8 mouse cellular contexts compared by ENCODE assay signal in the genomic region with DNA sequence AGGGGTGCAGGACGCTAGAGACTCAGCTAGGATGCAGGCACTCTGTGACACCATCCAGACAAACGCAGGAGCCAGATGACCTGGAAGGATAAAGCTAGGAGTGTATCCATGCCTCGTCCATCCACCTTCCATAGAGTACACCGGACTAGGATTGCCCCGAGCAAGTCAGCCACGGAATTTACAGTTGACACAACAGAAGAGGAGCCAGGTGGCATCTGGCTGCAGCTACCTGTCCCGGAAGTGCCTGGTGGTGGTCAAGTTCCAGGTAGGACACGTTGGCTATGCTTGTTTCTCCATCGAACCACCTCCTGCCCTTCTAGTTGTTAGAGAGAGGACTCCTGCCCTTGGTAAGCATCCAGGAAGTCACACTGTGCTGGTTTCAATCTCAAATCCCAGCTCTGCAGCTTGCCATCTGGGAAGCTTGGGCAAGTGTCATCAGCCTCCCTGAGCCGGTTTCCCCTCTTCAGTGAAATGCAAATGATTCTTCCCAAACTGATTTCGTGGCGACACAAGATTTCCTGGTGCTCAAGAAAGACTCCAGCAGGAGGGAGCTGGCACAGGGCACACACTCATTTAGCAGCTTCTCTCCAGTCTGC. TPM values are rescaled to one million over a fixed set of nuclear protein-coding genes. Genes with fewer than 3 reads are reported as not detected.
DNase-seq lines count a peak whose midpoint lies in the region; ATAC-seq and TF ChIP-seq lines count a peak whose summit lies in the region.

No protein-coding gene starts in this region.

- no peak for TF ChIP-seq EP300 in stomach, postnatal 0 days (optimal IDR thresholded peaks at IDR 0.05)

- H3K4me2 ChIP-seq in limb, embryonic 13.5 days (replicated peaks) = peak overlapping the region; percentile 100
- H3K4me2 ChIP-seq in stomach, postnatal 0 days (replicated peaks; ENCODE audit: low read depth) = peak overlapping the region; percentile 96

- peaks cover 35% of the 10 kb centered on the region for H3K4me1 ChIP-seq in megakaryocyte, embryonic 14.5 days
- H3K4me1 ChIP-seq in limb, embryonic 13.5 days = peaks cover 32% of the 10 kb centered on the region
- no peaks in the 10 kb centered on the region for H3K4me1 ChIP-seq in stomach, postnatal 0 days (replicated peaks; ENCODE audit: control insufficient read depth, insufficient read depth)

- no peaks in the 10 kb centered on the region for H3K36me3 ChIP-seq in megakaryocyte, embryonic 14.5 days (replicated peaks; ENCODE audit: low read length)
- no peaks in the 10 kb centered on the region for H3K36me3 ChIP-seq in limb, embryonic 13.5 days
- no peaks in the 10 kb centered on the region for H3K36me3 ChIP-seq in stomach, postnatal 0 days (ENCODE audit: control insufficient read depth, insufficient read depth, low read length)

- TF ChIP-seq CTCF in stomach, postnatal 0 days (IDR thresholded peaks at IDR 0.05; ENCODE audit: low read depth) = no peak

- 3% methylated on average over 12 of the region's 12 CpGs for WGBS in limb, embryonic 13.5 days
- WGBS in stomach, postnatal 0 days = 5% methylated on average over 12 of the region's 12 CpGs

- peaks cover 10% of the 10 kb centered on the region; the same call in 1 of the 2 replicates for H3K9me3 ChIP-seq in megakaryocyte, embryonic 14.5 days
- H3K9me3 ChIP-seq in limb, embryonic 13.5 days = no peaks in the 10 kb centered on the region
- H3K9me3 ChIP-seq in stomach, postnatal 0 days (ENCODE audit: control insufficient read depth, low read length) = no peaks in the 10 kb centered on the region

- peaks cover 91% of the 10 kb centered on the region for H3K27me3 ChIP-seq in megakaryocyte, embryonic 14.5 days (replicated peaks)
- H3K27me3 ChIP-seq in limb, embryonic 13.5 days = peaks cover 59% of the 10 kb centered on the region
- peaks cover 19% of the 10 kb centered on the region for H3K27me3 ChIP-seq in stomach, postnatal 0 days (ENCODE audit: control insufficient read depth, insufficient read depth, low read length)

- H3K4me3 ChIP-seq in megakaryocyte, embryonic 14.5 days (replicated peaks) = peak overlapping the region; percentile 85
- H3K4me3 ChIP-seq in limb, embryonic 13.5 days = peak overlapping the region; percentile 64
- peak overlapping the region; percentile 52 for H3K4me3 ChIP-seq in stomach, postnatal 0 days (ENCODE audit: low read depth, low read length)

- no peak for ATAC-seq in megakaryocyte, adult 5-6 weeks (ENCODE audit: poor library complexity, severe bottlenecking)
- ATAC-seq in limb, embryonic 13.5 days (ENCODE audit: low FRiP score, low read depth) = no peak
- no peak for ATAC-seq in stomach, postnatal 0 days (ENCODE audit: low FRiP score, low TSS enrichment)

- no peak overlapping the region for H3K27ac ChIP-seq in limb, embryonic 13.5 days
- no peak overlapping the region for H3K27ac ChIP-seq in stomach, postnatal 0 days (replicated peaks)

- peak; percentile 3 for DNase-seq in adrenal gland, postnatal 14 days
- DNase-seq in adrenal gland, postnatal 10 days = no peak
- DNase-seq in stomach, postnatal 0 days (ENCODE audit: low spot score) = no peak
- DNase-seq in layer of hippocampus, postnatal 36 days = no peak
- no peak for DNase-seq in right cerebral cortex, adult 2 months (ENCODE audit: low spot score in 2 of 2)

- 0 out of 2 replicates have a peak overlapping the region, but pooled peaks have one; percentile 69 for H3K9ac ChIP-seq in limb, embryonic 13.5 days
- H3K9ac ChIP-seq in stomach, postnatal 0 days (ENCODE audit: low read length) = no peak overlapping the region

RNA-seq across cellular contexts. Expression of gene Cabp1, which starts 0.5 kb away (rescaled TPM):
- 9.9 and 11.1 TPM in 2 replicates for total RNA-seq in adrenal gland, postnatal 14 days (2021)
- 1 to 10 TPM; 4.1 to 4.4 TPM for total RNA-seq in adrenal gland, postnatal 10 days (2021)
- polyA plus RNA-seq in megakaryocyte, embryonic 14.5 days (2012; ENCODE audit: insufficient read depth, low replicate concordance) = 1.7 TPM in 1 of 2 replicates, not detected in the other
- total RNA-seq in megakaryocyte, adult 5-6 weeks (2015) = not detected in 2 replicates
- not detected in 2 replicates for total RNA-seq in megakaryocyte, adult 5-6 weeks (2017)
- 0.75 and 0.91 TPM in 2 replicates for polyA plus RNA-seq in limb, embryonic 13.5 days (2015; fragmentation: Nextera tagmentation; extraction: Ambion mirVana)
- polyA plus RNA-seq in stomach, postnatal 0 days (2015; fragmentation: Nextera tagmentation; extraction: Ambion mirVana) = 0.44 and 0.67 TPM in 2 replicates
- total RNA-seq in layer of hippocampus, postnatal 36 days (2021) = 100 to 1,000 TPM; 122 to 139 TPM

RNA-seq across cellular contexts. Expression of gene Mlec, which starts 36.7 kb away (rescaled TPM):
- total RNA-seq in adrenal gland, postnatal 14 days (2021) = 140 and 144 TPM in 2 replicates
- 100 to 1,000 TPM; 160 to 163 TPM for total RNA-seq in adrenal gland, postnatal 10 days (2021)
- polyA plus RNA-seq in megakaryocyte, embryonic 14.5 days (2012; ENCODE audit: insufficient read depth, low replicate concordance) = 69.9 and 84.4 TPM in 2 replicates
- total RNA-seq in megakaryocyte, adult 5-6 weeks (2015) = 76.4 and 97.7 TPM in 2 replicates
- 117 and 118 TPM in 2 replicates for total RNA-seq in megakaryocyte, adult 5-6 weeks (2017)
- polyA plus RNA-seq in limb, embryonic 13.5 days (2015; fragmentation: Nextera tagmentation; extraction: Ambion mirVana) = 66.1 and 78.1 TPM in 2 replicates
- polyA plus RNA-seq in stomach, postnatal 0 days (2015; fragmentation: Nextera tagmentation; extraction: Ambion mirVana) = 30.4 and 34.0 TPM in 2 replicates
- 10 to 100 TPM; 92.7 to 96.4 TPM for total RNA-seq in layer of hippocampus, postnatal 36 days (2021)

RNA-seq across cellular contexts. Expression of gene Pop5, which starts 40.9 kb away (rescaled TPM):
- total RNA-seq in adrenal gland, postnatal 14 days (2021) = 92.6 and 92.9 TPM in 2 replicates
- total RNA-seq in adrenal gland, postnatal 10 days (2021) = 10 to 100 TPM; 86.6 to 97.6 TPM
- polyA plus RNA-seq in megakaryocyte, embryonic 14.5 days (2012; ENCODE audit: insufficient read depth, low replicate concordance) = 51.5 and 56.1 TPM in 2 replicates
- total RNA-seq in megakaryocyte, adult 5-6 weeks (2015) = 61.7 and 74.6 TPM in 2 replicates
- total RNA-seq in megakaryocyte, adult 5-6 weeks (2017) = 30.9 and 81.2 TPM in 2 replicates
- 83.6 and 93.9 TPM in 2 replicates for polyA plus RNA-seq in limb, embryonic 13.5 days (2015; fragmentation: Nextera tagmentation; extraction: Ambion mirVana)
- polyA plus RNA-seq in stomach, postnatal 0 days (2015; fragmentation: Nextera tagmentation; extraction: Ambion mirVana) = 83.9 and 85.3 TPM in 2 replicates
- 100 to 1,000 TPM; 117 to 122 TPM for total RNA-seq in layer of hippocampus, postnatal 36 days (2021)

RNA-seq across cellular contexts. Expression of gene Unc119b, which starts 59.9 kb away (rescaled TPM):
- total RNA-seq in adrenal gland, postnatal 14 days (2021) = 36.9 and 42.8 TPM in 2 replicates
- total RNA-seq in adrenal gland, postnatal 10 days (2021) = 10 to 100 TPM; 31.8 to 34.1 TPM
- 13.4 and 25.4 TPM in 2 replicates for polyA plus RNA-seq in megakaryocyte, embryonic 14.5 days (2012; ENCODE audit: insufficient read depth, low replicate concordance)
- 12.5 and 14.0 TPM in 2 replicates for total RNA-seq in megakaryocyte, adult 5-6 weeks (2015)
- total RNA-seq in megakaryocyte, adult 5-6 weeks (2017) = 13.3 and 19.9 TPM in 2 replicates
- 45.5 and 47.1 TPM in 2 replicates for polyA plus RNA-seq in limb, embryonic 13.5 days (2015; fragmentation: Nextera tagmentation; extraction: Ambion mirVana)
- 12.7 and 12.9 TPM in 2 replicates for polyA plus RNA-seq in stomach, postnatal 0 days (2015; fragmentation: Nextera tagmentation; extraction: Ambion mirVana)
- 10 to 100 TPM; 31.5 TPM for total RNA-seq in layer of hippocampus, postnatal 36 days (2021)

Comparison
In these comparisons a context has a peak if more than half of its experiments do, and no peak if none do; other contexts are left out.
1. RNA of gene Cabp1, which starts 0.5 kb away (total RNA-seq): 122 to 139 TPM in layer of hippocampus, postnatal 36 days; 9.9 to 11.1 TPM in adrenal gland, postnatal 14 days, 4.1 to 4.4 TPM in adrenal gland, postnatal 10 days and not detected in megakaryocyte, adult 5-6 weeks; every median in the first group is over 10 times any median in the second.
2. Peak in every context shown above with its lines, with median percentiles within 50 percentile points of each other: H3K4me3 ChIP-seq.